Mouse (Mus musculus) left cerebral cortex, adult 9 months (tissue): ENCODE measurements around the gene Tekt2.

Experiments
- DNase-seq, 2 experiments: peaks; one replicate each; pipeline ENCODE4 v3.0.0; 2022; ENCODE audit warnings: low spot score in 2 of 2

Tekt2 gene

GRCm38 (mm10) chr4:126325281-126325861 is at the start of gene Tekt2:
TSS of gene Tekt2 (minus strand) at chr4:126325688.
- DNase-seq = no peak

DNA sequence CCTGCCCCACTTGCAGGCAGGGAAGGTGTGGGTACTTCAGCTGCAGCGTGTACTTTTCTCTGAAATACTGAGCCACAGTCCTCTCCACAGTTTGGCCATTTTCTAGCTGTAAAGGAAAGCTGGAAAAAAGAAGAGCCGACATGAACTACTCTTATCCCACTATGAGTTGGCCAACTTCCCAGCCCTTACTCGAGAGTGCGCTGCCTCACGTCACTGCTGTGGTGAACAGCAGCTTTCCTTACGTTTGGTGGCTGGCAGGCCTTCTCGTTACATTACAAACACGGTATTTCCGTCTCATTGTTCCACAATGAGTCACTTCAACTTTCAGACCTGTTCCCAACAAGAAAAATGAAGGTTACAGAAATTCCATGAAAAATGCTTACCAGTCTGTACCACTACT is 46.0 kb upstream of the Tekt2 start:
- no peak for DNase-seq

- DNase-seq = no peak
These were observed 34.6 kb upstream of the Tekt2 start for GRCm38 (mm10) chr4:126360069-126360468.

DNA sequence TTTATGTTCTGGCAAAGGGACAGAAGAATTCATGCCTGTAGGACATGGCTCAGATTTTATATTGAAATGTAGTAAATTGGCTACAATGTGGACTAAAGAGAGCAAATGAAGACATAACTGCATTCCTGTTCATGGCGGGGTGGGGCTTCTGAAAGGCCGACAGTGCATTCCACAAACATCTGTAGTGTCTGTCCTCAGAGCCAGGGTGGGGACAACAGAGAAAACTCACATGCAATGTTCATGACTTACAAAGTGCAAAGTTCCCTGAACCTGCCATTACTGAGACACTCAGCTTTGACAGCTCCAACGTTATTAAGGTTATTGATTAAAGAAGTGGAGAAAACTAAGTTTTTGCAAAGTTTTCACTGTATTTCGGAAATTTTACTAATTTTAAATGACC is 18.0 kb upstream of the Tekt2 start:
- DNase-seq = no peak

DNA sequence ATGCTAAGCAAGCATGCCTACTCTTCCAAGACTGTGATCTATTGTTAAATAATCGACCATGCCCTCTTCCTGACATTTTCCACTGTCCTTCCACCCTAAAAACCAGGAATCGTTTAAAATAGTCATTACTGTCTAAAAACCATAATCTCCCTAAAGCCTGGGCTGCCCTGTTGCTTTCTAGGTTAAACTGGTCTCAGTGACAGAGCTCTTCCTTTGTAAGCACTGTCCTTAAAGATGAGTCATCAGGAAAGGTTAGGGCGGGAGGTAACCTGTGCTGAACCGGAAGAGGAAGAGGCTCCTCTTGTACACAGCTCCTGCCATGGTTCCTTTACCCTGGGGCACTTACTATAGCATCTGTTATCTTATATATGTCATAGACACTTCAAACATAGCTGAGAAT is 14.0 kb upstream of the Tekt2 start:
- DNase-seq = no peak

GRCm38 (mm10) chr4:126332358-126332757 is 6.9 kb upstream of the Tekt2 start:
- DNase-seq = no peak

DNA sequence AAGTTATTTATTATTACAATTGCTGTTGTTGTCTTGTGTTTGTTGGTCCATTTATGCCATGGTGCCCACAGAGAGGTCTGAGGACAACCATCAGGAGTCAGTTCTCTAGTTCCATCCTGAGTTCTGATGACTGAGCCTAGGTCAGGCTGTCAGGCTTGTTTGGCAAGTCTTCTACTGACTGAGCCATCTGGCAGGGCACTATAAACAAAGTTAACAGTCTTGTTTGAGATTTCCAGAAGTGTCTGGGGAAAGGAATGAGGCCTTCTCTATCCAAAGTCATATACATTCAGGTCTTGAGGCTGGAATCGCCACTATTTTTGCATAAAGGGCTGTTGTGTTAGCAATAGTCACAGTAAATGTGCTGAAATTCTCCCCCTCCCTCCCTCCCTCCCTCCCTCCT is 6.3 kb upstream of the Tekt2 start:
- no peak for DNase-seq

GRCm38 (mm10) chr4:126330295-126330694 is 4.8 kb upstream of the Tekt2 start:
- no peak for DNase-seq

- DNase-seq = no peak
These were observed 548 bp upstream of the Tekt2 start for GRCm38 (mm10) chr4:126326036-126326435.

- DNase-seq = no peak
These were observed 627 bp downstream of the Tekt2 start for GRCm38 (mm10) chr4:126324861-126325260.

DNA sequence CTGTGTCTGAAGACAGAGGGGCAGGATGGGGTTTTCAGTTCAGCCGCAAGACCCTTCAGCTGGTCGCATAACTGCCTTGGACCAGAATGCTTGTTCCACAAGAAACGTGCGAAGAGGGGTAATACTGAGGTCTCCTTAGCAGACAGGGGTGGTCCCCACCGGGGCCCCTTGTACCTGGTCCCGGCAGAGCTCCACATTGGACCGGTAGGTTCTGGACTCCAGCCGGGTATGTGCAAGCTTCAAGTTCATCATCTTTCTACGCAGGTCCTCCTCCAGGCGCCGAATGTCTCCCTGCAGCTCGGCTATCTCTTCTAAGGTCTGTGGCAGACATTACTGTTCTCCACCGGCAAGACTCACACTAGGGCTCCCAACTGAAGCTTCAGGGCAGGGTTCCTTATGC is 2.8 kb downstream of the Tekt2 start:
- no peak for DNase-seq

DNA sequence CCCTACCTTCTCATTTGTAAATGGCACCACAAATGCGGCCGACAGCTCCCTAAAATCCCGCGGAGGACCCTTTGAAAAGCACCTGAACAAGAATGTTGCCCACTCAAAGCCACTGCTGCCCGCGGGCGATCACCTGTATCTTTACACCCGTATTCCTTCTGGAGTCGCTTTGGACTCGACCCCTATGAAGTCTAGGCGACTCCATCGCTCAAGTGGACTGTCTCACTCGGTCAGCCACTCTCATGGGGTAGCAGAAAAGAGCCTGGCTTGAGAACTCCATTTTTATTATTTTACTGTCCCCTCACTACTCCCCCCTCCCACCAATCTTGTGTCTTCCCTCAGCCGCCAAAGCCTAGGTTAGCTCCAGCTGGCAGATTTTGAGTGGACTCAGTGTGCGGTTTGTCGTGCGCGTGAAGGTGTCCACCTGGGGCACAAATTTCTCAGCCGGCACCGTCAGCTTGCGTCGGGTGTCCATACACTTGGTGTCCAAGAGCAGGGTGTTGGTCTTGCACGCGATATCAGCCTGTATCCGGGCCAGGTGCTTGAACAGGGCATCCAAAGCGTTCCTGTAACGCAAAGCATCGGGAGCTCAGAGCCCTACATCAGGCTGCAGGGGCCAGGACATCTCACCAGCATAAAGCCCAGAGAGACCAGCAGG is 3.5 kb downstream of the Tekt2 start:
- no peak for DNase-seq

DNA sequence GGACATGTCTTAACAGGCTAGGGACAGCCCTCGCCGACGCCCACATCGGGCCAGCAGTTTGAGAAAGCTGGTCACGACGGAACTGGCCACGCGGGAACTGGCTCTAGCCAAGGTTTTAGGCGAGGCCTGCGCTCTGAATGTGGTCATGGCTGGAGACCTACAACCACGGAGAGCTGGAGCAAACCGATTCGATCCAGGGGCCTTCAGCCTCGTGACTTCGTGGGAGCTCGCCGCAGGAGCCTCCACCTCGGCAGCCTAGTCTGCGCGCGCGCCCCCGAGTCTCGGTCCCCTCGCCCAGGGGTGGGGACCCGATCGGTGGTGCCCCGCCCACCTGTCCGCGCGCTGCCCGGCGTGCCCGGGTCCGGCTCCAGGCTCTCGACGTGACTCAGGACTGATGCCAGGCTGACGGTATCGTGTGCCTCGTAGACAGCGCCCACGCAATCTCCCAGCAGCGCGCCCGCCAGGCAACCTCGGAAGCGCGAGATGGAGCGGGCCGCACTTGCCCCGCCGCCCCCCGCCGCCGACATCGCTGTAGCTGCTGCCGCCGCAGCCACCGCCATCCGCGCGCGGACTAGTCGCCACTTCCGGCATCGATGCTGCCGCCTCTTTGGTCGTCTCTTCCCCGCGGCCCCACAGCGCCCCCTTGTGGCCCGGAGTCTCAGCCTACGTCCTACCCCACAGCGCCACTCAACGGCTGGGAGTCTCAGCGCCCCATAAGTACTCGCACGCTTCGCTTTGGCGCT is 4.2 kb downstream of the Tekt2 start, which contains the start of gene Adprhl2:
TSS of gene Adprhl2 (minus strand) at position 593 of the 743 bp plus-strand sequence.
- DNase-seq = peak; percentile 89 to 98

- no peak for DNase-seq
These were observed 5.7 kb downstream of the Tekt2 start for GRCm38 (mm10) chr4:126319806-126320205.

DNA sequence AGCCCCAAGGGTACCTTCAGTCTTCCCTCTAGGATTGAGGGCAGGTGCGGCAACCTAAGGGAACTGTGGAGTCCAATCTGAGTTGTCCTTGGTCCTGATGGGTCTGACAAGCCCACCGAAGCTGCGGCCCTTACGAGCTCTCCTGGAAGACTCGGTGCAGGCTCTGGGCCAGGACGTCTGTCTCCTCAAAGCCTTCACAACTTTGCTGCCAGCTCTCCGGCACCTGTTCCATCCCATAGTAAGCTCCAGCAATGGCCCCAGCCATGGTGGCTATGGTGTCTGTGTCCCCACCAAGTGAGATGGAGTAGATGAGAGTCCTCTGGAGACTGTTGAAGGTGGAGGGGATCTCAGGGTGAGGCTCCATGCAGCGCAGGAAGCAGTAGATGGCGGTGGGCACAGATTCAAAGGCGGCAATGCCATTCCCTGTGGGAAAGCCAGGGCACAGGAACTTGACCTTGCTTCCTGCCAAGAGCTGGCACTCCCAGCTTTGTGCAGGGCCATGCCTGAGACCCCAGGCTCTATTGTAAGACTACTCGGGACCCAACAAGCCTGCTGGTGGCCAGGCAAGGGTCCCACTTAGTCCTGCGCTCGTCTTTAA is 8.9 kb downstream of the Tekt2 start:
- DNase-seq = no peak

GRCm38 (mm10) chr4:126315931-126316330 is 9.6 kb downstream of the Tekt2 start:
- DNase-seq = no peak

GRCm38 (mm10) chr4:126314393-126314792 is 11.1 kb downstream of the Tekt2 start:
- DNase-seq = no peak

- no peak for DNase-seq
These were observed 12.3 kb downstream of the Tekt2 start for GRCm38 (mm10) chr4:126313202-126313601.

DNA sequence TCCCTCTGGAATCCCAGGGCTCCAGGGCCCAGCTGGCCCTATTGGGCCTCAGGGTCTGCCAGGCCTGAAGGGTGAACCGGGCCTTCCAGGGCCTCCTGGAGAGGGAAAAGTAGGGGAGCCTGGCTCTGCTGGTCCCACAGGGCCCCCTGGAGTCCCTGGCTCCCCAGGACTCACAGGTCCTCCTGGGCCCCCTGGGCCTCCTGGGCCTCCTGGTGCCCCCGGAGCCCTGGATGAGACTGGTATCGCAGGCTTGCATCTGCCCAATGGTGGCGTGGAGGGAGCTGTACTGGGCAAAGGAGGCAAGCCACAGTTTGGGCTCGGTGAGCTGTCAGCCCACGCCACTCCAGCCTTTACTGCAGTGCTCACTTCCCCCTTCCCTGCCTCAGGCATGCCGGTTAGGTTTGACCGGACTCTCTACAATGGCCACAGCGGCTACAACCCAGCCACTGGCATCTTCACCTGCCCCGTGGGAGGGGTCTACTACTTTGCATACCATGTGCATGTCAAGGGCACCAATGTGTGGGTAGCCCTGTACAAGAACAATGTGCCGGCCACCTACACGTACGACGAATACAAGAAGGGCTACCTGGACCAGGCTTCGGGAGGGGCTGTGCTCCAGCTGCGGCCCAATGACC is 13.8 kb downstream of the Tekt2 start:
- no peak for DNase-seq

- no peak for DNase-seq
These were observed 15.1 kb downstream of the Tekt2 start for GRCm38 (mm10) chr4:126310344-126310743.

- peak; percentile 52 to 90 for DNase-seq
These were observed 15.6 kb downstream of the Tekt2 start for GRCm38 (mm10) chr4:126309922-126310309.
